Mouse (Mus musculus): ENCODE data around the gene Lsg1. TPM values are rescaled to one million over a fixed set of nuclear protein-coding genes. Genes with fewer than 3 reads are reported as not detected.

Gene Lsg1
- polyA plus RNA-seq, 1 experiment from 2014 or later = 44.9 TPM

GRCm38 (mm10) chr16:30595356-30595755 lies 8.0 kb upstream of the Lsg1 start:
- no peak overlapping the region for H3K4me3 ChIP-seq (ENCODE audit: low read length)
- ATAC-seq = no peak
- H3K36me3 ChIP-seq (ENCODE audit: control insufficient read depth, insufficient read depth, low read length) = no peaks in the 10 kb centered on the region
- no peak overlapping the region for H3K9ac ChIP-seq (ENCODE audit: low read depth, low read length)
- no peaks in the 10 kb centered on the region for H3K27me3 ChIP-seq (replicated peaks; ENCODE audit: control insufficient read depth, insufficient read depth, low read length)
- H3K27ac ChIP-seq (ENCODE audit: low read depth, low read length) = no peak overlapping the region
- peaks cover 18% of the 10 kb centered on the region for H3K4me1 ChIP-seq (ENCODE audit: control insufficient read depth, insufficient read depth, low read depth, low read length)
- H3K9me3 ChIP-seq (ENCODE audit: control insufficient read depth, low read length) = no peaks in the 10 kb centered on the region
- WGBS = 58% methylated on average over 3 of the region's 3 CpGs
- no peak overlapping the region for H3K4me2 ChIP-seq (ENCODE audit: low read length)

GRCm38 (mm10) chr16:30591990-30592389 lies 4.6 kb upstream of the Lsg1 start:
- H3K27me3 ChIP-seq (replicated peaks; ENCODE audit: control insufficient read depth, insufficient read depth, low read length) = no peaks in the 10 kb centered on the region
- no peak overlapping the region for H3K4me3 ChIP-seq (ENCODE audit: low read length)
- no peak overlapping the region for H3K9ac ChIP-seq (ENCODE audit: low read depth, low read length)
- no peak for ATAC-seq
- H3K4me2 ChIP-seq (ENCODE audit: low read length) = no peak overlapping the region
- H3K4me1 ChIP-seq (ENCODE audit: control insufficient read depth, insufficient read depth, low read depth, low read length) = peaks cover 5% of the 10 kb centered on the region; the same call in 1 of the 2 replicates
- H3K27ac ChIP-seq (ENCODE audit: low read depth, low read length) = no peak overlapping the region
- 39% methylated on average over 3 of the region's 3 CpGs for WGBS
- H3K36me3 ChIP-seq (ENCODE audit: control insufficient read depth, insufficient read depth, low read length) = no peaks in the 10 kb centered on the region
- no peaks in the 10 kb centered on the region for H3K9me3 ChIP-seq (ENCODE audit: control insufficient read depth, low read length)

- Histone ChIP-seq H3K4me3 (ENCODE audit: low read length) (no peak overlapping the region), H3K27me3 (replicated peaks; ENCODE audit: control insufficient read depth, insufficient read depth, low read length) (no peaks in the 10 kb centered on the region), H3K36me3 (ENCODE audit: control insufficient read depth, insufficient read depth, low read length) (no peaks in the 10 kb centered on the region), H3K4me2 (ENCODE audit: low read length) (no peak overlapping the region), H3K9ac (ENCODE audit: low read depth, low read length) (no peak overlapping the region), H3K9me3 (ENCODE audit: control insufficient read depth, low read length) (no peaks in the 10 kb centered on the region), H3K27ac (ENCODE audit: low read depth, low read length) (no peak overlapping the region), H3K4me1 (ENCODE audit: control insufficient read depth, insufficient read depth, low read depth, low read length) (peaks cover 8% of the 10 kb centered on the region)
- 48% methylated on average over 7 of the region's 7 CpGs for WGBS
- ATAC-seq = no peak
Measured at GRCm38 (mm10) chr16:30590264-30591209, 3.1 kb upstream of the Lsg1 start.

- Histone ChIP-seq H3K4me3 (ENCODE audit: low read length) (peak overlapping the region; percentile 89), H3K4me1 (ENCODE audit: control insufficient read depth, insufficient read depth, low read depth, low read length) (peaks cover 8% of the 10 kb centered on the region), H3K27me3 (replicated peaks; ENCODE audit: control insufficient read depth, insufficient read depth, low read length) (no peaks in the 10 kb centered on the region), H3K9me3 (ENCODE audit: control insufficient read depth, low read length) (no peaks in the 10 kb centered on the region; the same call in 1 of the 2 replicates), H3K4me2 (ENCODE audit: low read length) (peak overlapping the region; percentile 98), H3K36me3 (ENCODE audit: control insufficient read depth, insufficient read depth, low read length) (peaks cover 18% of the 10 kb centered on the region), H3K9ac (ENCODE audit: low read depth, low read length) (peak overlapping the region; percentile 77), H3K27ac (ENCODE audit: low read depth, low read length) (peak overlapping the region; percentile 62; the same call in 1 of the 2 replicates)
- WGBS = 3% methylated on average over 19 of the region's 19 CpGs
- ATAC-seq = no peak; the same call in 1 of the 2 replicates
Measured at GRCm38 (mm10) chr16:30586935-30587493, 378 bp downstream of the Lsg1 start.

- Histone ChIP-seq H3K4me1 (ENCODE audit: control insufficient read depth, insufficient read depth, low read depth, low read length) (no peaks in the 10 kb centered on the region), H3K9ac (ENCODE audit: low read depth, low read length) (no peak overlapping the region), H3K9me3 (ENCODE audit: control insufficient read depth, low read length) (no peaks in the 10 kb centered on the region; the same call in 1 of the 2 replicates), H3K4me2 (ENCODE audit: low read length) (no peak overlapping the region), H3K27ac (ENCODE audit: low read depth, low read length) (no peak overlapping the region), H3K4me3 (ENCODE audit: low read length) (no peak overlapping the region), H3K27me3 (replicated peaks; ENCODE audit: control insufficient read depth, insufficient read depth, low read length) (no peaks in the 10 kb centered on the region), H3K36me3 (ENCODE audit: control insufficient read depth, insufficient read depth, low read length) (peaks cover 59% of the 10 kb centered on the region)
- WGBS = 93% methylated on average over 5 of the region's 5 CpGs
- ATAC-seq = no peak
Measured at GRCm38 (mm10) chr16:30580765-30581164, 6.6 kb downstream of the Lsg1 start.

GRCm38 (mm10) chr16:30576392-30576791 lies 11.0 kb downstream of the Lsg1 start:
- Histone ChIP-seq H3K4me2 (ENCODE audit: low read length) (no peak overlapping the region), H3K36me3 (ENCODE audit: control insufficient read depth, insufficient read depth, low read length) (peaks cover 54% of the 10 kb centered on the region), H3K4me3 (ENCODE audit: low read length) (no peak overlapping the region), H3K9me3 (ENCODE audit: control insufficient read depth, low read length) (no peaks in the 10 kb centered on the region), H3K9ac (ENCODE audit: low read depth, low read length) (no peak overlapping the region), H3K27ac (ENCODE audit: low read depth, low read length) (no peak overlapping the region), H3K27me3 (replicated peaks; ENCODE audit: control insufficient read depth, insufficient read depth, low read length) (no peaks in the 10 kb centered on the region), H3K4me1 (ENCODE audit: control insufficient read depth, insufficient read depth, low read depth, low read length) (no peaks in the 10 kb centered on the region)
- WGBS = 96% methylated on average over 1 of the region's 1 CpGs
- no peak for ATAC-seq

- H3K36me3 ChIP-seq (ENCODE audit: control insufficient read depth, insufficient read depth, low read length) = peaks cover 58% of the 10 kb centered on the region
Measured at GRCm38 (mm10) chr16:30575815-30576214, 11.6 kb downstream of the Lsg1 start.

GRCm38 (mm10) chr16:30572239-30572638 lies 15.2 kb downstream of the Lsg1 start:
- peaks cover 66% of the 10 kb centered on the region for H3K36me3 ChIP-seq (ENCODE audit: control insufficient read depth, insufficient read depth, low read length)
- 58% methylated on average over 4 of the region's 4 CpGs for WGBS
- no peaks in the 10 kb centered on the region for H3K4me1 ChIP-seq (ENCODE audit: control insufficient read depth, insufficient read depth, low read depth, low read length)
- H3K4me3 ChIP-seq (ENCODE audit: low read length) = no peak overlapping the region
- H3K27ac ChIP-seq (ENCODE audit: low read depth, low read length) = no peak overlapping the region
- H3K4me2 ChIP-seq (ENCODE audit: low read length) = no peak overlapping the region
- no peaks in the 10 kb centered on the region for H3K9me3 ChIP-seq (ENCODE audit: control insufficient read depth, low read length)
- no peak overlapping the region for H3K9ac ChIP-seq (ENCODE audit: low read depth, low read length)
- no peaks in the 10 kb centered on the region for H3K27me3 ChIP-seq (replicated peaks; ENCODE audit: control insufficient read depth, insufficient read depth, low read length)
- no peak for ATAC-seq

More at GRCm38 (mm10) chr16:30575815-30576214, 11.6 kb downstream of the Lsg1 start:
- no peak overlapping the region for H3K27ac ChIP-seq (ENCODE audit: low read depth, low read length)
- 84% methylated on average over 7 of the region's 7 CpGs for whole genome bisulfite sequencing
- no peak overlapping the region for H3K4me3 ChIP-seq (ENCODE audit: low read length)
- no peak overlapping the region for H3K4me2 ChIP-seq (ENCODE audit: low read length)
- no peak for ATAC-seq
- H3K4me1 ChIP-seq (ENCODE audit: control insufficient read depth, insufficient read depth, low read depth, low read length) = no peaks in the 10 kb centered on the region
- no peaks in the 10 kb centered on the region for H3K27me3 ChIP-seq (replicated peaks; ENCODE audit: control insufficient read depth, insufficient read depth, low read length)
- H3K9ac ChIP-seq (ENCODE audit: low read depth, low read length) = no peak overlapping the region
- no peaks in the 10 kb centered on the region for H3K9me3 ChIP-seq (ENCODE audit: control insufficient read depth, low read length)

- Histone ChIP-seq H3K27ac (ENCODE audit: low read depth, low read length) (no peak overlapping the region), H3K4me3 (ENCODE audit: low read length) (no peak overlapping the region), H3K4me1 (ENCODE audit: control insufficient read depth, insufficient read depth, low read depth, low read length) (no peaks in the 10 kb centered on the region), H3K27me3 (replicated peaks; ENCODE audit: control insufficient read depth, insufficient read depth, low read length) (no peaks in the 10 kb centered on the region), H3K9me3 (ENCODE audit: control insufficient read depth, low read length) (no peaks in the 10 kb centered on the region), H3K36me3 (ENCODE audit: control insufficient read depth, insufficient read depth, low read length) (peaks cover 64% of the 10 kb centered on the region), H3K4me2 (ENCODE audit: low read length) (no peak overlapping the region), H3K9ac (ENCODE audit: low read depth, low read length) (no peak overlapping the region)
- ATAC-seq = no peak
- 94% methylated on average over 5 of the region's 5 CpGs for WGBS
Measured at GRCm38 (mm10) chr16:30571378-30571777, 16.0 kb downstream of the Lsg1 start.
